Mouse (Mus musculus) C2C12 (cell line): ENCODE results near the gene 1700021F05Rik. TPM values are rescaled to one million over a fixed set of nuclear protein-coding genes. Genes with fewer than 3 reads are reported as not detected.

Experiments used
- H3K27me3 ChIP-seq: one replicate; pipeline ENCODE4 v1.6.1; 2011; ENCODE audit not compliant: control insufficient read depth, insufficient read depth, insufficient read length
- H3K36me3 ChIP-seq: one replicate; pipeline ENCODE4 v1.6.1; 2011; ENCODE audit not compliant: control insufficient read depth, insufficient read depth
- H3K4me3 ChIP-seq: one replicate; pipeline ENCODE4 v1.5.1; 2011; ENCODE audit warnings: mild to moderate bottlenecking, control low read depth; ENCODE audit not compliant: poor library complexity, insufficient read depth, severe bottlenecking
- H3K79me2 ChIP-seq: one replicate; pipeline ENCODE4 v1.6.1; 2011; ENCODE audit not compliant: control insufficient read depth, insufficient read depth
- H3K79me3 ChIP-seq: one replicate; pipeline ENCODE4 v1.6.1; 2011; ENCODE audit warnings: low read depth, control low read depth
- H3ac ChIP-seq: one replicate; pipeline ENCODE3; 2011; ENCODE audit warnings: low read depth; ENCODE audit not compliant: control insufficient read depth, insufficient read length
- CEBPB ChIP-seq: IDR thresholded peaks from one replicate; pipeline ENCODE4 v1.6.1; 2011; ENCODE audit warnings: low read depth, mild to moderate bottlenecking, control low read depth, moderate library complexity
- CTCF ChIP-seq: IDR thresholded peaks from one replicate; pipeline ENCODE4 v1.5.1; 2011; ENCODE audit not compliant: control insufficient read depth, insufficient read depth, insufficient read length
- FOSL1 ChIP-seq: IDR thresholded peaks from one replicate; pipeline ENCODE4 v1.8.0; 2011; ENCODE audit warnings: mild to moderate bottlenecking, low read length; ENCODE audit not compliant: poor library complexity, insufficient read depth, severe bottlenecking
- MAX ChIP-seq: IDR thresholded peaks from one replicate; pipeline ENCODE4 v1.6.1; 2011; ENCODE audit warnings: mild to moderate bottlenecking, control low read depth
- MYOD1 ChIP-seq: IDR thresholded peaks from one replicate; pipeline ENCODE4 v1.6.1; 2011; ENCODE audit warnings: low read depth; ENCODE audit not compliant: control insufficient read depth, insufficient read length
- MYOG ChIP-seq: IDR thresholded peaks from one replicate; pipeline ENCODE4 v1.6.1; 2011; ENCODE audit not compliant: control insufficient read depth, insufficient read length; ENCODE audit errors: extremely low read depth
- USF1 ChIP-seq: IDR thresholded peaks from one replicate; pipeline ENCODE4 v1.6.1; 2011; ENCODE audit warnings: low read depth, mild to moderate bottlenecking, control low read depth, moderate library complexity
- polyA plus RNA-seq: library from polyadenylated mRNA; unstranded; fragments of >200 nt; fragmentation: generic; extraction: Trizol; gene quantifications from one replicate; pipeline ENCODE4 v1.2.1, GENCODE M21; 2012; ENCODE audit warnings: missing spikeins

Gene 1700021F05Rik
- polyA plus RNA-seq, 1 experiment: 28.2 TPM

GRCm38 (mm10) chr10:43517836-43518235 lies 23.0 kb downstream of the 1700021F05Rik start:
- no peaks in the 10 kb centered on the region for H3K79me2 ChIP-seq
- TF ChIP-seq CEBPB (no peak), FOSL1 (no peak), USF1 (no peak), MYOG (no peak), MYOD1 (no peak), MAX (no peak), CTCF (no peak)
- H3ac ChIP-seq: no peak overlapping the region
- no peaks in the 10 kb centered on the region for H3K79me3 ChIP-seq
- no peaks in the 10 kb centered on the region for H3K27me3 ChIP-seq
- no peak overlapping the region for H3K4me3 ChIP-seq
- H3K36me3 ChIP-seq: peaks cover 6% of the 10 kb centered on the region

DNA sequence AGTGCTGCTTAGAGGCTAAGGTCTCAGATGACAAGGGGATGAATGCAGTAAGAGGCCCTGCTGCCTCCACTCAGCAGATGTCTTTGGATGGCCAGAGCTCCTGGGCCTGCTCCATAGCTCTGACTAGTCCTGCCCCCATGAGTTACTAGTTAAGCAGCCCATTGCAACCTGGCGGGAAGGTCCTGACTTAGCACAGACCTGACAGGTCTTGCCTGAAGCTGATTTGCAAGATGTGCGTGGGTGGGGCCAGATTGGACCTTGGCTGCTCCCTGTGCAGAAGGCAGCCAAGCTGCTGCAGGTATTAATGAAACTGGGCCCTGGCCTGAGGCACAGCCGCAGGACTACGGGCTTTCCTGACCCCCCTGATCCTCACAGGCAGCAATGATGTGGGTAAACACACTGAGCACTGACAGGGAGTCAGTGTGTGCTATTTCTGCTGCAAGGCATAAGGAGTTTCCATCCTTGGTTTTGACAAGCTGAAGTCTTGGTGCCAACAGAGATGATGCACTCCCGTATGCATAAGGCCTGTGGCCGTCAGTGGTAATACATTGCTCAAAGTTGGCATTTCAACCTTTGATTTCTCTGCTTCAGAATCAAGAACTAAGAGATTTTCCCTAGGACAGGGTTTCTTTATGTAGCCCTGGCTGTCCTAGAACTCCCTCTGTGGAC lies 23.7 kb downstream of the 1700021F05Rik start:
- no peak for TF ChIP-seq MAX
- no peak for TF ChIP-seq MYOG
- no peak for TF ChIP-seq CTCF
- TF ChIP-seq MYOD1: no peak
- no peak for TF ChIP-seq USF1
- TF ChIP-seq FOSL1: no peak
- no peak for TF ChIP-seq CEBPB
- Histone ChIP-seq H3K79me2 (no peaks in the 10 kb centered on the region), H3K4me3 (no peak overlapping the region), H3K27me3 (no peaks in the 10 kb centered on the region), H3K79me3 (no peaks in the 10 kb centered on the region), H3K36me3 (peaks cover 6% of the 10 kb centered on the region), H3ac (no peak overlapping the region)

- H3K79me2 ChIP-seq: no peaks in the 10 kb centered on the region
- peaks cover 27% of the 10 kb centered on the region for H3K36me3 ChIP-seq
- no peak for TF ChIP-seq CTCF
- TF ChIP-seq USF1: no peak
- TF ChIP-seq MAX: no peak
- no peak for TF ChIP-seq CEBPB
- TF ChIP-seq MYOG: no peak
- no peak for TF ChIP-seq FOSL1
- TF ChIP-seq MYOD1: no peak
Measured at GRCm38 (mm10) chr10:43512976-43513375, 27.8 kb downstream of the 1700021F05Rik start.

DNA sequence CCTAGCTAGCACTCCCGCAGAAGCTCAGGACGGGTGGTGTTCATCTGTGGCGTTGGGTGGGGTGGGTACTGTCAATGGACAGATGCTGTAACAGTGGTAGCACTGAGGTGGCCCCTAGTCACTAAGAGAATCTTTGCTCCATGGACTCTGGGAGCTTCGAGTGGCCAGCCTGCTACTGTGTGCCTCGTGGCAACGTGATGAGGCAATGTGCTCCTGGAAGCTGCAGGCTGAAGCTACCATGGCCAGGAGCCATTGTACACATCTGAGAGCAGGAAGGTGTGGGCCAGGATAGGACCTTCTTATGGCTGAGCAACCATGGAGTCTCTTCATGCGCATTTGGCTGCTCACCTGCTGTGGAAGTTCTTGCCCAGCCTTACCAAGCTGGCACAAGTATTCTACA lies 31.6 kb downstream of the 1700021F05Rik start:
- H3K27me3 ChIP-seq: no peaks in the 10 kb centered on the region
- TF ChIP-seq CEBPB (no peak), USF1 (no peak), CTCF (no peak), MAX (no peak), FOSL1 (no peak), MYOG (no peak), MYOD1 (no peak)
- H3ac ChIP-seq: no peak overlapping the region
- H3K4me3 ChIP-seq: no peak overlapping the region
- peaks cover 27% of the 10 kb centered on the region for H3K36me3 ChIP-seq
- H3K79me3 ChIP-seq: no peaks in the 10 kb centered on the region
- no peaks in the 10 kb centered on the region for H3K79me2 ChIP-seq

More at GRCm38 (mm10) chr10:43512976-43513375, 27.8 kb downstream of the 1700021F05Rik start:
- Histone ChIP-seq H3K4me3 (no peak overlapping the region), H3K27me3 (no peaks in the 10 kb centered on the region), H3ac (no peak overlapping the region), H3K79me3 (no peaks in the 10 kb centered on the region)

- no peak for TF ChIP-seq MAX
- no peak for TF ChIP-seq CTCF
- TF ChIP-seq CEBPB: no peak
- no peak for TF ChIP-seq USF1
- TF ChIP-seq MYOG: no peak
- TF ChIP-seq MYOD1: no peak
- TF ChIP-seq FOSL1: no peak
- Histone ChIP-seq H3K79me2 (no peaks in the 10 kb centered on the region), H3K27me3 (no peaks in the 10 kb centered on the region), H3ac (no peak overlapping the region), H3K4me3 (no peak overlapping the region), H3K36me3 (peaks cover 21% of the 10 kb centered on the region), H3K79me3 (no peaks in the 10 kb centered on the region)
Measured at GRCm38 (mm10) chr10:43507051-43507450, 33.7 kb downstream of the 1700021F05Rik start.

- Histone ChIP-seq H3ac (no peak overlapping the region), H3K79me3 (no peaks in the 10 kb centered on the region), H3K79me2 (no peaks in the 10 kb centered on the region), H3K4me3 (no peak overlapping the region), H3K27me3 (no peaks in the 10 kb centered on the region), H3K36me3 (no peaks in the 10 kb centered on the region)
- TF ChIP-seq FOSL1: no peak
Measured at GRCm38 (mm10) chr10:43504291-43504690, 36.5 kb downstream of the 1700021F05Rik start.
